Mouse (Mus musculus) embryonic facial prominence, embryonic 11.5 days (tissue): Measurements from ENCODE around the gene Abcg5. TPM values are rescaled to one million over a fixed set of nuclear protein-coding genes. Genes with fewer than 3 reads are reported as not detected.

Source experiments
- ATAC-seq: fragments of 200-750 bp; cut with Nextera tagmentation; replicated peaks from 2 replicates; pipeline ENCODE4 v1.8.0; 2017; ENCODE audit warnings: low read depth; ENCODE audit not compliant: insufficient number of reproducible peaks, low FRiP score, low TSS enrichment
- DNase-seq: peaks from one replicate; pipeline ENCODE4 v3.0.0-alpha.2; 2015; ENCODE audit warnings: low spot score
- H3K27ac ChIP-seq: fragments of 300-500 bp; sonication (generic); replicated peaks from 2 replicates; pipeline ENCODE4 v1.5.1; 2014; ENCODE audit warnings: mild to moderate bottlenecking, low read depth, low read length, control low read depth
- H3K27me3 ChIP-seq: fragments of 300-500 bp; sonication (generic); 2 replicates; pipeline ENCODE4 v1.6.1; 2014; ENCODE audit warnings: mild to moderate bottlenecking, low read length, moderate library complexity, mixed read lengths; ENCODE audit not compliant: control insufficient read depth, insufficient read depth
- H3K36me3 ChIP-seq: fragments of 300-500 bp; sonication (generic); replicated peaks from 2 replicates; pipeline ENCODE4 v1.6.1; 2014; ENCODE audit warnings: low read depth, mild to moderate bottlenecking, low read length, moderate library complexity, mixed read lengths; ENCODE audit not compliant: control insufficient read depth, insufficient read depth
- H3K4me1 ChIP-seq: fragments of 300-500 bp; sonication (generic); 2 replicates; pipeline ENCODE4 v1.6.1; 2014; ENCODE audit warnings: low read length, mixed read lengths; ENCODE audit not compliant: control insufficient read depth, insufficient read depth
- H3K4me2 ChIP-seq: fragments of 300-500 bp; sonication (generic); 2 replicates; pipeline ENCODE4 v1.6.1; 2014; ENCODE audit warnings: low read depth, mild to moderate bottlenecking, control low read depth, low read length, moderate library complexity
- H3K4me3 ChIP-seq: fragments of 300-500 bp; sonication (generic); 2 replicates; pipeline ENCODE4 v1.5.1; 2014; ENCODE audit warnings: low read depth, low read length, control low read depth
- H3K9ac ChIP-seq: fragments of 300-500 bp; sonication (generic); replicated peaks from 2 replicates; pipeline ENCODE4 v1.6.1; 2014; ENCODE audit warnings: mild to moderate bottlenecking, control low read depth, low read length
- H3K9me3 ChIP-seq: fragments of 300-500 bp; sonication (generic); replicated peaks from 2 replicates; pipeline ENCODE4 v1.6.1; 2016; ENCODE audit warnings: mild to moderate bottlenecking, low read length, inconsistent platforms, mixed read lengths; ENCODE audit not compliant: control insufficient read depth
- WGBS: fragments of 180-500 bp; shearing (Covaris S2); extraction: QIAGEN DNeasy Blood & Tissue Kit; methylation state at CpG from one replicate; pipeline ENCODE4 v1.1.7; 2014; 5-methylcytosine and 5-hydroxymethylcytosine counted together
- polyA plus RNA-seq: library from polyadenylated mRNA; unstranded; fragments of >200 nt; fragmentation: Nextera tagmentation; extraction: Ambion mirVana; gene quantifications from 2 replicates; pipeline ENCODE4 v1.2.1, GENCODE M21; 2014

Abcg5 gene
- polyA plus RNA-seq, 1 experiment from 2014 or later = 2.5 TPM

DNA sequence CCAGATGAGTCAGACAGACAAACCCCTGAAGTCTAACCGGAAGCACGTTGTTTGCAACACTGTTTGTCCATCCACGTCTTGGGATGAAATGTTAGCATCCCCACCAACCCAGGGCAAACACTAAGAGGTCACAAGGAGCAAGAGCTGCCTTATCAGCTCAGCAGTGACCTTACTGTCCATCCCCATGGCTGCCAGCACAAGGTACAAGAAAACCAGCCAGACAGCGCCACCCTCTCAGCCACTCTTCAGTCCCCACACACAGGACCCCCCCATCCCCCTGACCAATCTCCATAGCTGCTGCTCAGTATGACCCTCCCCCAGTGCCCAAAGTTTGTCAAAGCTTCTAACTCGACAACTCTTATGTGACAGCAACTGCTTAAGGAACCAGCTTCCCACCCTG is 34.6 kb upstream of the Abcg5 start:
- H3K27ac ChIP-seq = no peak overlapping the region
- no peaks in the 10 kb centered on the region for H3K9me3 ChIP-seq
- no peaks in the 10 kb centered on the region for H3K4me1 ChIP-seq
- 36% methylated on average over 5 of the region's 5 CpGs for WGBS
- DNase-seq (peak; percentile 40), ATAC-seq (no peak)
- H3K27me3 ChIP-seq = no peaks in the 10 kb centered on the region
- no peak overlapping the region for H3K4me3 ChIP-seq
- no peak overlapping the region for H3K4me2 ChIP-seq
- H3K36me3 ChIP-seq = no peaks in the 10 kb centered on the region
- H3K9ac ChIP-seq = no peak overlapping the region

DNA sequence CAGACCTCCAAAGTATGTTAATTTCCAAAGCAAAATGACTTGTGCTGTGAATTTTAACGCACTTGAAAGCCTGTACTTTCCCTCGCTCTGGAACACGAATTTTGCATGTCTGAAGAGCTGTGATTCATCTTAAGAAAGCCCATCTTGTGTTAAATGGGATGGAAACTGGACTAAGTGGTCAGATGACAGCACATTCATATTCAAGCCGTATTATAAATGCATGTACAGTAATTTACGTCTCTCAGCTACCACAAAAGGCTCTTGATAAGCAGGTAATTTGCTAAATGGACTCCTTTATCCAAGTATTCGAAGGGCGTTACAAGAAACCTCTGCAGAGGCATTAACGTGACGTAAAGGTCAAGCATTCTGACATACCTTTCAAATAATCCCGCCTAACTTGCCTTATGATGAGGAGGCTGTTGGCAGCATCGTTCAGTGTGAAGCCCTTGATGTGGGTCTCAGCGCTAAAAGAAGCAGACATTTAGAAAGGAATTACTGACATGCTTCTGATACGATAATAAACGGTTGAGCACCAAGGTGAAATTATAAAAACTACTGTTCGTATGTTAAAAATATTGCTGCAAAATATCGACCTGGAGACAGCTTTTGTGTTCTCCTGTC is 33.6 kb upstream of the Abcg5 start:
- ATAC-seq = no peak
- Histone ChIP-seq H3K4me3 (no peak overlapping the region), H3K4me2 (no peak overlapping the region), H3K9ac (no peak overlapping the region), H3K9me3 (no peaks in the 10 kb centered on the region), H3K4me1 (no peaks in the 10 kb centered on the region), H3K27me3 (no peaks in the 10 kb centered on the region), H3K36me3 (no peaks in the 10 kb centered on the region), H3K27ac (no peak overlapping the region)
- WGBS = 64% methylated on average over 16 of the region's 16 CpGs
- peak; percentile 45 for DNase-seq

DNA sequence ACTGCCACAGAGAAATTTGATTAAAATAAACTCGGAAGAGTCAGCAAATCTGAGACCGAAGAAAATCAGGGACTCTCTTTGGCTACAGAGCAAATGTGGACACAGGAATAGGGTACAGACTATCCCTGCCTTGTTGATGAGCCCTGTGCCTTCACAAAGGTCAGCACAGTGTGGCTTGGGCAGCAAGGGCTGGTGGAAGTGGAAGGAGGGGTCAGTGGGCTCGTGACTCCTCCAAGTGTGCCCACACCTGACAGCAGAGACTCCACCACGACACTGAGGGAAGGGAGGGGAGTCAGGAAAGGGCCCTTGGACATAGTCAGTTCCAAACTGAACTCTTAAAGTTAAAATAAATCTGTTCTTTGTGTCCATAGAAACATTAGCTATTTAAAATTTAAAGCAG is 32.1 kb upstream of the Abcg5 start:
- no peak overlapping the region for H3K27ac ChIP-seq
- no peak for ATAC-seq

DNA sequence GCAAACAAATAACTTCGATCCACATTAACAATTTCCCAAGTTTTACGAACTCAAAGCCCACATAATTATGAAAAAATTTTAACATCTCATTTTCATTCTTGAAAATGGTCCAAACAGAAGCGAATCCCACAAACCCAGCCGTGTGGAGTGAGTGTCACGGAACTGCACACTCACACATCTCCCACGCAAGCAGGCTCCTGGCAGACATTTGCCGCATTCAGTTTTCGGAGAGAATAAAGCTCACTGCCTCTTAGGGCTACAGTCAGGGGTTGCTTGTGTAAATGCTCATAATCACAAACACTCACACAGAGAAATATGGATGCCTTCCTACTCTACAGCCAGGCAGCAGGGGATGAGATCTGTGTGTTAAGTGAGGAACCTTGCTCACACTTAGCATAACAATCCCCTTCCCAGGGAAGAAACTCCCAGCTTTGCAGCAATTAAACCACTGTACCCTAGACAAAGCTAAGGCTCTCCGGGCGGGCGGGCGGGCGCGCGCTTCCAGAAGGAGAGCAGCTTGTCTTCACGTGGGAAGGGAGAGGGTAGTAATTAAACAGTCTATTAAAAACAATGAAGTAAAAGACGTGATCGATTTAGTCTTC is 30.9 kb upstream of the Abcg5 start:
- Histone ChIP-seq H3K27me3 (no peaks in the 10 kb centered on the region), H3K27ac (no peak overlapping the region), H3K9ac (no peak overlapping the region), H3K4me3 (no peak overlapping the region), H3K36me3 (no peaks in the 10 kb centered on the region), H3K4me1 (no peaks in the 10 kb centered on the region), H3K9me3 (no peaks in the 10 kb centered on the region), H3K4me2 (no peak overlapping the region)
- WGBS = 81% methylated on average over 18 of the region's 18 CpGs
- ATAC-seq = no peak
- no peak for DNase-seq

More for the DNA sequence above, 32.1 kb upstream of the Abcg5 start:
- no peak for DNase-seq
- Histone ChIP-seq H3K4me2 (no peak overlapping the region), H3K9me3 (no peaks in the 10 kb centered on the region), H3K4me1 (no peaks in the 10 kb centered on the region), H3K36me3 (no peaks in the 10 kb centered on the region), H3K27me3 (no peaks in the 10 kb centered on the region), H3K9ac (no peak overlapping the region), H3K4me3 (no peak overlapping the region)
- 61% methylated on average over 4 of the region's 4 CpGs for WGBS

DNA sequence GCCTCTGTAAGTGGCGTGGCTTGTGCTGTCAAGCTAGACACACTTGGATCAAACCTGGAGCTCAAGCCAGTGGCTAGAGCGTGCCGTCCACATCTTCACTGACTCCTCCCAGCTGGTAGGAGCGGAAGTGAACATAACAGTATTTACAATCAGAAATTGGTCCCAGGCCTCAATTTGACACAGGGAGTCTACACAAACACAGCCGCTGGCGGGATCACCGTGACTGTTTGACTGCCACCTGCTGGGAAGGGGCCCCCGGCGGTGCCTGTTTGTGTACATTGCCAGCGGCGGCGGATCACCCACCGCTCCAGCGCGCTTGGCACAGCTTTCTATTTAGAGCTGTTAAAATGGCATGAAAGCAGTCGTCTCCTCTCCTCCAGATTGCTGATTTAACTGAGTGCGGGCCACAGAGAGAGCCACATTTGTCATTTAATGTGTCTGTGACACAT is 26.6 kb upstream of the Abcg5 start:
- Histone ChIP-seq H3K4me1 (no peaks in the 10 kb centered on the region), H3K27ac (no peak overlapping the region), H3K9me3 (no peaks in the 10 kb centered on the region), H3K4me2 (no peak overlapping the region), H3K4me3 (no peak overlapping the region), H3K27me3 (no peaks in the 10 kb centered on the region), H3K9ac (no peak overlapping the region), H3K36me3 (no peaks in the 10 kb centered on the region)
- ATAC-seq (no peak), DNase-seq (peak; percentile 63)
- 52% methylated on average over 17 of the region's 17 CpGs for WGBS

DNA sequence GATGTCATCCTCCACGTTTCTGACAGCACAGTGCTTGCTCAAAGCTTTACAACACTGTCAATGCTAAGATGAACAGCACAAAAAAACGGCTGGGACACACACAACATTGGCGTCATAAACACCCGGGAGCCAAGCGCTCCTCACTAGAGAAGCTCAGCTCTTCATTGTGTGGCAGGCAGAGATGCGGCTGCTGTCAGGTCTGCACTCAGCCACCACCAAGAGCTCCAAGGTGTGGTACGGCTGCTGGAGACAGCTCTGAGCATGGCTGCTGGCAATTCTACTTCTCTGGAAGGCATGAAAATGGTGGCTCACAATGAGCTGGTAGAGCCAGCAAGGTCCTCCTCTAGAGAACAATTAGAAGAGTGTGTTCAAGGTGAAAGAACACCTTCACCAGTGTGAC is 26.0 kb upstream of the Abcg5 start:
- no peak overlapping the region for H3K4me3 ChIP-seq
- no peak overlapping the region for H3K9ac ChIP-seq
- DNase-seq (no peak), ATAC-seq (no peak)
- H3K27me3 ChIP-seq = no peaks in the 10 kb centered on the region
- no peaks in the 10 kb centered on the region for H3K9me3 ChIP-seq
- H3K4me2 ChIP-seq = no peak overlapping the region
- 79% methylated on average over 7 of the region's 7 CpGs for WGBS
- 0 out of 2 replicates have a peak overlapping the region, but pooled peaks have one; percentile 4 for H3K27ac ChIP-seq
- H3K36me3 ChIP-seq = no peaks in the 10 kb centered on the region
- no peaks in the 10 kb centered on the region for H3K4me1 ChIP-seq

DNA sequence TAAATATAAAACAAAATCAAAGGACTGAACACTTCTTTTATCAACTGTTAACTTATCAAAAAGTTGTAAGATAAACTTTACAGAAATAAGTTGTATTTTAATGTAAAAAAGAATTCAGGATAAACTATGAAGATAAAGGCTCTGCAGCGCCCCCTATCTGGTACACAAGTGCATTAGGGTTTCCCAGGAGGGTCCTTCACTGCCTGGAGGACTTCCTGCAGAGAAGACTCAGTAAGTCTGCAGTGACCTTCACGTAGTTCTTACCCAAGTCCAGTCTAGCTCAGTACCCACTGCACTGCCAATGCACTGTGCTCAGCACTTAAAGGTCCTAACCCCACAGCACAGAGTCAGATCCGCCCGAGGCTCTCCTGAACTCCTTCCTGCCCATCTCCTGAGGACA is 24.6 kb upstream of the Abcg5 start:
- 61% methylated on average over 4 of the region's 4 CpGs for WGBS
- H3K4me2 ChIP-seq = no peak overlapping the region
- H3K4me1 ChIP-seq = peaks cover 3% of the 10 kb centered on the region; the same call in 1 of the 2 replicates
- H3K27ac ChIP-seq = no peak overlapping the region
- H3K4me3 ChIP-seq = no peak overlapping the region
- DNase-seq (peak; percentile 44), ATAC-seq (no peak)
- no peaks in the 10 kb centered on the region for H3K27me3 ChIP-seq
- no peaks in the 10 kb centered on the region for H3K9me3 ChIP-seq
- no peak overlapping the region for H3K9ac ChIP-seq
- H3K36me3 ChIP-seq = no peaks in the 10 kb centered on the region

DNA sequence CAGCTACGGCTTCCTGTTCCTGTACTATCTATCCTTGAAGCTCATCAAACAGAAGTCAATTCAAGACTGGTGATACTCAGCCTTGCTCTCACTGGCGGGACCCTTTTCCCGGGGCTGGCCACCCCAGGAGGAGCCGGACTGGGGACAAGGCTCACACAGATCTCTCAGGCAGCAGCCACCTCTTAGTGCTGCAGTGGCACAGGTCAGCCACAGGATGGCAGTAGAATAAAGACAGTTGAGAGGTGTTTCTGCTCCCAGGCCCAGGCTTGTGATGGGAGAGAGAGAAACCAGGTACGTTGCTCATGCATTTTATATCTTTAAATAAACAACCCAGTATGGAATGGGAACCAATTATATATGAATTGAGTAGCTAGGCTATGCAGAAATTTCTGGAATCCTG is 15.9 kb upstream of the Abcg5 start:
- ATAC-seq = peak; percentile 19; the same call in 1 of the 2 replicates
- no peak overlapping the region for H3K4me2 ChIP-seq
- no peaks in the 10 kb centered on the region for H3K9me3 ChIP-seq
- no peaks in the 10 kb centered on the region for H3K36me3 ChIP-seq
- H3K27ac ChIP-seq = no peak overlapping the region
- H3K4me3 ChIP-seq = no peak overlapping the region
- DNase-seq = peak; percentile 82
- H3K4me1 ChIP-seq = peaks cover 3% of the 10 kb centered on the region; the same call in 1 of the 2 replicates
- H3K27me3 ChIP-seq = no peaks in the 10 kb centered on the region
- no peak overlapping the region for H3K9ac ChIP-seq
- 29% methylated on average over 5 of the region's 5 CpGs for WGBS
